Mouse (Mus musculus) myocyte (in vitro differentiated cells): ENCODE results near the gene Gm20388.

Experiments
- CEBPB ChIP-seq: IDR thresholded peaks from 2 replicates; pipeline ENCODE4 v1.6.1; 2011; ENCODE audit warnings: mild to moderate bottlenecking, moderate library complexity; ENCODE audit not compliant: poor library complexity, insufficient read depth, severe bottlenecking
- MAX ChIP-seq: IDR thresholded peaks from one replicate; pipeline ENCODE4 v1.6.1; 2011; ENCODE audit warnings: low read depth, mild to moderate bottlenecking, control low read depth
- MYOD1 ChIP-seq, 3 experiments: IDR thresholded peaks; one replicate each; pipeline ENCODE4 v1.6.1; 2011; ENCODE audit warnings: control low read depth in 2 of 3, low read depth in 2 of 3, mild to moderate bottlenecking in 2 of 3, moderate library complexity in 1 of 3; ENCODE audit not compliant: insufficient read length in 2 of 3, control insufficient read depth in 1 of 3
- MYOG ChIP-seq, 3 experiments: IDR thresholded peaks; one replicate each; pipeline ENCODE4 v1.6.1; 2011; ENCODE audit warnings: control low read depth in 2 of 3, low read depth in 2 of 3, mild to moderate bottlenecking in 2 of 3; ENCODE audit not compliant: insufficient read length in 2 of 3, control insufficient read depth in 1 of 3, insufficient read depth in 1 of 3
- POLR2A ChIP-seq: IDR thresholded peaks from one replicate; pipeline ENCODE4 v1.6.1; 2011; ENCODE audit warnings: low read depth, mild to moderate bottlenecking, control low read depth, moderate library complexity; ENCODE audit not compliant: insufficient read length
- SRF ChIP-seq: IDR thresholded peaks from one replicate; pipeline ENCODE4 v1.6.1; 2011; ENCODE audit warnings: low read depth; ENCODE audit not compliant: control insufficient read depth, insufficient read length
- TCF12 ChIP-seq: IDR thresholded peaks from one replicate; pipeline ENCODE4 v1.6.1; 2011; ENCODE audit warnings: mild to moderate bottlenecking, control low read depth; ENCODE audit not compliant: poor library complexity, insufficient read depth, severe bottlenecking
- USF1 ChIP-seq: IDR thresholded peaks from one replicate; pipeline ENCODE4 v1.6.1; 2011; ENCODE audit warnings: low read depth, mild to moderate bottlenecking, control low read depth, moderate library complexity

DNA sequence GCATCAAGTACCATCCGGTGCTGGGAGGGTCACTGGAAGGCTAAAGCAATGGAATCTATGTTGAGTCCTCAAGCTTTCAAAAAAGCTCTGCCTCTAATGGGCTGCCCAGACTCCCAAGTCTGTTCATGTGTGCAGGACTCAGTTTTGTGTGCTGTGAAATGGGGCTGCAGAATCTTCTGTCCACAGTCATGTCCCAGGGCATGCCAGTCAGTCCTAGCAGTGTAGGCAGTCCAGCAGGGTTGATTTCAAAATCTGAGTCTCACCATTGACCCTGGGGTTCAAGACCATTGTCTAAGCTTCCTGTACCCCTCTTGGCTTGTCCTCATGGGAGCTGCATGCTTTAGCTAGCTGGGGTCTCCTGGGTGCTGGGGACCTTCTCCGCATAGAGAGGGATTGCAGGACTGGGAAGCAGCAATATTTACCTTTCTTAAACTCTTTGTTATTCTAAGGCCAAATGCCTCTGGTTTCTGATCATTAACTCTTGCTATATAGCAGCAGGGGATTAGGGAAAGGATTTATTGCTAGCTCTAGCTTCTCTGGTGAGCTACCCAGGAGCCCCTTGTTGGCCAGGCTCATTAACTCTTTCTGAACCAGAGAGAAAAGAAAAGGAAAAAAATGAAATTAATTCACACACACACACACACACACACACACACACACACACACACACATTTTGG, 94.2 kb downstream of the Gm20388 start:
- TF ChIP-seq TCF12 (no peak), POLR2A (no peak), USF1 (no peak), MYOG (IDR thresholded peaks at IDR 0.05; ENCODE audit: control insufficient read depth in 1 of 3, insufficient read depth in 1 of 3, insufficient read length in 2 of 3, low read depth in 2 of 3) (no peak), MYOD1 (IDR thresholded peaks at IDR 0.05; ENCODE audit: control insufficient read depth in 1 of 3, insufficient read length in 2 of 3, low read depth in 2 of 3) (no peak), MAX (no peak), SRF (no peak), CEBPB (no peak)
